Mouse (Mus musculus): ENCODE measurements around the gene Prdx5.
"Not testable (repeated sequence)": the region's sequence is repeated elsewhere in the genome, so short reads cannot be mapped to it uniquely, and the experiment has no call there.

Prdx5 gene

GRCm38 (mm10) chr19:6915276-6915675, 5.4 kb upstream of the Prdx5 start:
- no peak for DNase-seq

GRCm38 (mm10) chr19:6914540-6914939, 4.6 kb upstream of the Prdx5 start:
- no peak for DNase-seq

GRCm38 (mm10) chr19:6913991-6914390, 4.1 kb upstream of the Prdx5 start:
- no peak for DNase-seq

GRCm38 (mm10) chr19:6913036-6913435, 3.1 kb upstream of the Prdx5 start:
- no peak for DNase-seq

GRCm38 (mm10) chr19:6912205-6912970, 2.5 kb upstream of the Prdx5 start:
- no peak for DNase-seq

- DNase-seq: no peak
Measured at GRCm38 (mm10) chr19:6911101-6912074, 1.5 kb upstream of the Prdx5 start.

- not testable (repeated sequence) for DNase-seq
Measured at GRCm38 (mm10) chr19:6910306-6910705, 400 bp upstream of the Prdx5 start.

- DNase-seq: no peak
Measured at GRCm38 (mm10) chr19:6909021-6909420, 885 bp downstream of the Prdx5 start.

GRCm38 (mm10) chr19:6907811-6908540, 1.9 kb downstream of the Prdx5 start:
- DNase-seq: no peak

- DNase-seq: no peak
Measured at GRCm38 (mm10) chr19:6907094-6907493, 2.8 kb downstream of the Prdx5 start.

GRCm38 (mm10) chr19:6906199-6906598, 3.7 kb downstream of the Prdx5 start:
- DNase-seq: no peak

- no peak for DNase-seq
Measured at GRCm38 (mm10) chr19:6905498-6906159, 4.3 kb downstream of the Prdx5 start.

GRCm38 (mm10) chr19:6904846-6905245, 5.1 kb downstream of the Prdx5 start:
- DNase-seq: no peak

GRCm38 (mm10) chr19:6903031-6903430, 6.9 kb downstream of the Prdx5 start:
- no peak for DNase-seq

- DNase-seq: no peak
Measured at GRCm38 (mm10) chr19:6899641-6900040, 10.3 kb downstream of the Prdx5 start.

GRCm38 (mm10) chr19:6895608-6896305, 14.1 kb downstream of the Prdx5 start:
- DNase-seq: not testable (repeated sequence)

- DNase-seq: no peak
Measured at GRCm38 (mm10) chr19:6893731-6894451, 16.0 kb downstream of the Prdx5 start.

- no peak for DNase-seq
Measured at GRCm38 (mm10) chr19:6892512-6892911, 17.4 kb downstream of the Prdx5 start.

- no peak for DNase-seq
Measured at GRCm38 (mm10) chr19:6877965-6878364, 31.9 kb downstream of the Prdx5 start.

GRCm38 (mm10) chr19:6876799-6877198, 33.1 kb downstream of the Prdx5 start:
- DNase-seq: no peak

GRCm38 (mm10) chr19:6875834-6876233, 34.1 kb downstream of the Prdx5 start:
- DNase-seq: peak; percentile 34
